21 mouse cellular contexts compared by ENCODE assay signal in genomic region chr10:40109520-40109919, GRCm38 (mm10).
"Had no signal": no experiment of that assay in that cellular context is flagged by ENCODE, and none has a peak within 500 bp of the region (broad histone marks: within the 10 kb centered on the region; RNA-seq: fewer than 3 reads in every experiment).

No protein-coding gene starts in this region.

- ATAC-seq: liver, embryonic 12.5 days; midbrain, embryonic 16.5 days had no signal

- H3K4me2 ChIP-seq: kidney, embryonic 15.5 days; limb, embryonic 13.5 days; liver, embryonic 12.5 days; lung, embryonic 14.5 days; midbrain, embryonic 13.5 days; neural tube, embryonic 13.5 days; stomach, embryonic 15.5 days had no signal

- H3K9me3 ChIP-seq: kidney, embryonic 15.5 days; limb, embryonic 13.5 days; liver, embryonic 12.5 days; megakaryocyte, embryonic 14.5 days; midbrain, embryonic 10.5 days; midbrain, embryonic 13.5 days; neural tube, embryonic 13.5 days; stomach, embryonic 15.5 days had no signal

- H3K4me3 ChIP-seq: kidney, embryonic 15.5 days; limb, embryonic 13.5 days; liver, embryonic 12.5 days; megakaryocyte, embryonic 14.5 days; midbrain, embryonic 10.5 days; midbrain, embryonic 13.5 days; myocyte; neural tube, embryonic 13.5 days; stomach, embryonic 15.5 days had no signal

- H3K27me3 ChIP-seq: kidney, embryonic 15.5 days; limb, embryonic 13.5 days; liver, embryonic 12.5 days; megakaryocyte, embryonic 14.5 days; midbrain, embryonic 13.5 days; neural tube, embryonic 13.5 days; stomach, embryonic 15.5 days had no signal

- H3K27ac ChIP-seq: kidney, embryonic 15.5 days; limb, embryonic 13.5 days; midbrain, embryonic 10.5 days; midbrain, embryonic 13.5 days; neural tube, embryonic 13.5 days; stomach, embryonic 15.5 days had no signal

- H3K4me1 ChIP-seq: kidney, embryonic 15.5 days; midbrain, embryonic 13.5 days; neural tube, embryonic 13.5 days; stomach, embryonic 15.5 days had no signal

- DNase-seq: kidney, postnatal 14 days; kidney, postnatal 4 days; left cerebral cortex, postnatal 4 days; liver; lung, embryonic 14.5 days; lung, postnatal 10 days; lung, postnatal 36 days; retina, postnatal 1 day; right cerebral cortex, postnatal 25 days; spleen, adult 18-20 months; thymus, postnatal 25 days had no signal

- H3K36me3 ChIP-seq: kidney, embryonic 15.5 days; limb, embryonic 13.5 days; midbrain, embryonic 10.5 days; midbrain, embryonic 13.5 days; neural tube, embryonic 13.5 days; stomach, embryonic 15.5 days had no signal

- H3K9ac ChIP-seq: kidney, embryonic 15.5 days; limb, embryonic 13.5 days; liver, embryonic 12.5 days; lung, embryonic 14.5 days; midbrain, embryonic 13.5 days; neural tube, embryonic 13.5 days; stomach, embryonic 15.5 days had no signal
